Mouse (Mus musculus) midbrain, embryonic 15.5 days (tissue): ENCODE data around the gene Scgn. TPM values are rescaled to one million over a fixed set of nuclear protein-coding genes. Genes with fewer than 3 reads are reported as not detected.

Source experiments
- ATAC-seq: fragments of 200-750 bp; cut with Nextera tagmentation; replicated peaks from 2 replicates; pipeline ENCODE4 v1.8.0; 2017; ENCODE audit warnings: moderate TSS enrichment
- H3K27ac ChIP-seq: fragments of 300-500 bp; sonication (generic); 2 replicates; pipeline ENCODE4 v1.5.1; 2015; ENCODE audit warnings: mild to moderate bottlenecking, inconsistent platforms
- H3K27me3 ChIP-seq: fragments of 300-500 bp; sonication (generic); replicated peaks from 2 replicates; pipeline ENCODE4 v1.6.1; 2015; ENCODE audit warnings: inconsistent platforms
- H3K36me3 ChIP-seq: fragments of 300-500 bp; sonication (generic); replicated peaks from 2 replicates; pipeline ENCODE4 v1.6.1; 2015; ENCODE audit warnings: inconsistent platforms
- H3K4me1 ChIP-seq: fragments of 300-500 bp; sonication (generic); 2 replicates; pipeline ENCODE4 v1.6.1; 2015; ENCODE audit warnings: inconsistent platforms
- H3K4me2 ChIP-seq: fragments of 300-500 bp; sonication (generic); 2 replicates; pipeline ENCODE4 v1.6.1; 2015; ENCODE audit warnings: inconsistent platforms, mild to moderate bottlenecking, moderate library complexity
- H3K4me3 ChIP-seq: fragments of 300-500 bp; sonication (generic); 2 replicates; pipeline ENCODE4 v1.5.1; 2015; ENCODE audit warnings: mild to moderate bottlenecking, inconsistent platforms
- H3K9ac ChIP-seq: fragments of 300-500 bp; sonication (generic); 2 replicates; pipeline ENCODE4 v1.6.1; 2015; ENCODE audit warnings: mild to moderate bottlenecking, inconsistent platforms
- H3K9me3 ChIP-seq: fragments of 300-500 bp; sonication (generic); 2 replicates; pipeline ENCODE4 v1.6.1; 2016; ENCODE audit warnings: inconsistent platforms
- WGBS: fragments of 180-500 bp; shearing (Covaris S2); methylation state at CpG from one replicate; pipeline ENCODE4 v1.1.7; 2015; ENCODE audit warnings: mixed read lengths; 5-methylcytosine and 5-hydroxymethylcytosine counted together
- polyA plus RNA-seq: library from polyadenylated mRNA; unstranded; fragments of >200 nt; fragmentation: Nextera tagmentation; extraction: Ambion mirVana; gene quantifications from 2 replicates; pipeline ENCODE4 v1.2.1, GENCODE M21; 2015

Scgn gene
- polyA plus RNA-seq, 1 experiment from 2014 or later, result 1.5 TPM

- 38% methylated on average over 5 of the region's 5 CpGs for WGBS
Observed at GRCm38 (mm10) chr13:23990451-23990850, 563 bp downstream of the Scgn start.

GRCm38 (mm10) chr13:23985130-23985529, 5.9 kb downstream of the Scgn start:
- 47% methylated on average over 3 of the region's 3 CpGs for WGBS
- no peak overlapping the region for H3K9ac ChIP-seq
- H3K4me1 ChIP-seq, result no peaks in the 10 kb centered on the region
- no peak overlapping the region for H3K4me3 ChIP-seq
- H3K36me3 ChIP-seq, result no peaks in the 10 kb centered on the region
- ATAC-seq, result no peak
- H3K27me3 ChIP-seq, result no peaks in the 10 kb centered on the region; the same call in 1 of the 2 replicates
- H3K4me2 ChIP-seq, result no peak overlapping the region
- no peaks in the 10 kb centered on the region for H3K9me3 ChIP-seq
- H3K27ac ChIP-seq, result no peak overlapping the region

More at GRCm38 (mm10) chr13:23990451-23990850, 563 bp downstream of the Scgn start:
- Histone ChIP-seq H3K4me1 (peaks cover 11% of the 10 kb centered on the region), H3K9me3 (no peaks in the 10 kb centered on the region), H3K4me2 (peak overlapping the region; percentile 84), H3K27ac (no peak overlapping the region), H3K9ac (no peak overlapping the region), H3K4me3 (peak overlapping the region; percentile 35), H3K27me3 (peaks cover 21% of the 10 kb centered on the region), H3K36me3 (no peaks in the 10 kb centered on the region)
- ATAC-seq, result peak; percentile 11; the same call in 1 of the 2 replicates

GRCm38 (mm10) chr13:23972271-23972670, 18.7 kb downstream of the Scgn start:
- Histone ChIP-seq H3K9me3 (no peaks in the 10 kb centered on the region), H3K4me3 (no peak overlapping the region), H3K4me2 (no peak overlapping the region), H3K27ac (0 out of 2 replicates have a peak overlapping the region, but pooled peaks have one; percentile 8), H3K4me1 (0 out of 2 replicates have a peak, but pooled peaks cover 2% of the 10 kb centered on the region), H3K27me3 (no peaks in the 10 kb centered on the region), H3K36me3 (no peaks in the 10 kb centered on the region), H3K9ac (no peak overlapping the region)
- WGBS, result 68% methylated on average over 5 of the region's 5 CpGs
- ATAC-seq, result no peak

- H3K9ac ChIP-seq, result no peak overlapping the region
- 0 out of 2 replicates have a peak, but pooled peaks have one; percentile 14 for ATAC-seq
- H3K4me2 ChIP-seq, result no peak overlapping the region
- 0 out of 2 replicates have a peak, but pooled peaks cover 2% of the 10 kb centered on the region for H3K4me1 ChIP-seq
- no peaks in the 10 kb centered on the region for H3K9me3 ChIP-seq
- no peak overlapping the region for H3K4me3 ChIP-seq
- 40% methylated on average over 2 of the region's 2 CpGs for WGBS
- no peaks in the 10 kb centered on the region for H3K27me3 ChIP-seq
- H3K36me3 ChIP-seq, result no peaks in the 10 kb centered on the region
- H3K27ac ChIP-seq, result 0 out of 2 replicates have a peak overlapping the region, but pooled peaks have one; percentile 8
Observed at GRCm38 (mm10) chr13:23971870-23972269, 19.1 kb downstream of the Scgn start.

- Histone ChIP-seq H3K27ac (no peak overlapping the region), H3K4me3 (no peak overlapping the region), H3K4me1 (0 out of 2 replicates have a peak, but pooled peaks cover under 1% of the 10 kb centered on the region), H3K4me2 (no peak overlapping the region), H3K9me3 (no peaks in the 10 kb centered on the region), H3K36me3 (no peaks in the 10 kb centered on the region), H3K9ac (no peak overlapping the region), H3K27me3 (no peaks in the 10 kb centered on the region)
- ATAC-seq, result no peak
- 87% methylated on average over 2 of the region's 2 CpGs for WGBS
Observed at GRCm38 (mm10) chr13:23964909-23965308, 26.1 kb downstream of the Scgn start.

- no peaks in the 10 kb centered on the region for H3K36me3 ChIP-seq
Observed at GRCm38 (mm10) chr13:23959776-23960175, 31.2 kb downstream of the Scgn start.

GRCm38 (mm10) chr13:23950928-23951327, 40.1 kb downstream of the Scgn start:
- Histone ChIP-seq H3K4me1 (peaks cover 4% of the 10 kb centered on the region; the same call in 1 of the 2 replicates), H3K4me3 (no peak overlapping the region), H3K4me2 (no peak overlapping the region), H3K27ac (no peak overlapping the region), H3K9ac (no peak overlapping the region), H3K27me3 (no peaks in the 10 kb centered on the region), H3K9me3 (no peaks in the 10 kb centered on the region), H3K36me3 (no peaks in the 10 kb centered on the region)
- no peak for ATAC-seq
- WGBS, result 77% methylated on average over 3 of the region's 3 CpGs

More at GRCm38 (mm10) chr13:23959776-23960175, 31.2 kb downstream of the Scgn start:
- Histone ChIP-seq H3K4me1 (peaks cover 8% of the 10 kb centered on the region; the same call in 1 of the 2 replicates), H3K9me3 (no peaks in the 10 kb centered on the region), H3K4me3 (no peak overlapping the region), H3K9ac (no peak overlapping the region), H3K4me2 (no peak overlapping the region), H3K27me3 (no peaks in the 10 kb centered on the region), H3K27ac (no peak overlapping the region)
- no peak for ATAC-seq
- 14% methylated on average over 2 of the region's 2 CpGs for WGBS

- Histone ChIP-seq H3K36me3 (no peaks in the 10 kb centered on the region), H3K4me3 (no peak overlapping the region), H3K27ac (0 out of 2 replicates have a peak overlapping the region, but pooled peaks have one; percentile 16), H3K9ac (no peak overlapping the region), H3K27me3 (no peaks in the 10 kb centered on the region), H3K9me3 (no peaks in the 10 kb centered on the region), H3K4me1 (peaks cover 4% of the 10 kb centered on the region; the same call in 1 of the 2 replicates), H3K4me2 (no peak overlapping the region)
- ATAC-seq, result peak; percentile 86
- WGBS, result 18% methylated on average over 14 of the region's 14 CpGs
Observed at GRCm38 (mm10) chr13:23949484-23950246, 41.3 kb downstream of the Scgn start.

GRCm38 (mm10) chr13:23946254-23946653, 44.8 kb downstream of the Scgn start:
- H3K9ac ChIP-seq, result no peak overlapping the region
- H3K9me3 ChIP-seq, result no peaks in the 10 kb centered on the region
- no peak for ATAC-seq

GRCm38 (mm10) chr13:23942861-23943260, 48.2 kb downstream of the Scgn start:
- no peaks in the 10 kb centered on the region for H3K27me3 ChIP-seq
- no peak for ATAC-seq
- H3K27ac ChIP-seq, result no peak overlapping the region
- H3K36me3 ChIP-seq, result no peaks in the 10 kb centered on the region
- H3K9ac ChIP-seq, result no peak overlapping the region
- H3K4me1 ChIP-seq, result no peaks in the 10 kb centered on the region
- H3K4me2 ChIP-seq, result no peak overlapping the region
- WGBS, result 53% methylated on average over 2 of the region's 2 CpGs
- no peak overlapping the region for H3K4me3 ChIP-seq
- H3K9me3 ChIP-seq, result no peaks in the 10 kb centered on the region

More at GRCm38 (mm10) chr13:23946254-23946653, 44.8 kb downstream of the Scgn start:
- H3K4me1 ChIP-seq, result peaks cover 4% of the 10 kb centered on the region; the same call in 1 of the 2 replicates
- 23% methylated on average over 2 of the region's 2 CpGs for WGBS
- no peaks in the 10 kb centered on the region for H3K36me3 ChIP-seq
- H3K4me3 ChIP-seq, result no peak overlapping the region
- no peaks in the 10 kb centered on the region for H3K27me3 ChIP-seq
- H3K27ac ChIP-seq, result no peak overlapping the region
- no peak overlapping the region for H3K4me2 ChIP-seq

- H3K36me3 ChIP-seq, result no peaks in the 10 kb centered on the region
- H3K4me2 ChIP-seq, result no peak overlapping the region
- WGBS, result 50% methylated on average over 6 of the region's 6 CpGs
- H3K27me3 ChIP-seq, result no peaks in the 10 kb centered on the region
- H3K27ac ChIP-seq, result no peak overlapping the region
- ATAC-seq, result no peak
- H3K4me1 ChIP-seq, result no peaks in the 10 kb centered on the region
- no peak overlapping the region for H3K4me3 ChIP-seq
- H3K9ac ChIP-seq, result no peak overlapping the region
- no peaks in the 10 kb centered on the region for H3K9me3 ChIP-seq
Observed at GRCm38 (mm10) chr13:23940291-23940690, 50.7 kb downstream of the Scgn start.

- Histone ChIP-seq H3K9me3 (no peaks in the 10 kb centered on the region), H3K4me1 (no peaks in the 10 kb centered on the region), H3K27me3 (no peaks in the 10 kb centered on the region), H3K4me3 (no peak overlapping the region), H3K9ac (no peak overlapping the region), H3K36me3 (no peaks in the 10 kb centered on the region), H3K27ac (no peak overlapping the region), H3K4me2 (no peak overlapping the region)
- no peak for ATAC-seq
- 91% methylated on average over 1 of the region's 1 CpGs for WGBS
Observed at GRCm38 (mm10) chr13:23938699-23939098, 52.3 kb downstream of the Scgn start.

GRCm38 (mm10) chr13:23934211-23934520, 56.8 kb downstream of the Scgn start, which contains the start of gene Hist1h2aa:
Gene Hist1h2aa, plus strand, starts transcription at chr13:23934462.
- Histone ChIP-seq H3K27ac (no peak within 1 kb of the TSS), H3K36me3 (no peaks in the 10 kb centered on the region), H3K4me2 (no peak within 1 kb of the TSS), H3K27me3 (no peaks in the 10 kb centered on the region), H3K9me3 (no peaks in the 10 kb centered on the region), H3K4me3 (no peak within 1 kb of the TSS), H3K4me1 (no peaks in the 10 kb centered on the region), H3K9ac (no peak within 1 kb of the TSS)
- no peak for ATAC-seq
- WGBS, result 94% methylated on average over 10 of the region's 10 CpGs
